Mouse (Mus musculus): ENCODE data around the gene Ncor2. TPM values are rescaled to one million over a fixed set of nuclear protein-coding genes. Genes with fewer than 3 reads are reported as not detected.

Gene Ncor2
- total RNA-seq, 2 experiments from 2014 or later = 123 to 153 TPM

DNA sequence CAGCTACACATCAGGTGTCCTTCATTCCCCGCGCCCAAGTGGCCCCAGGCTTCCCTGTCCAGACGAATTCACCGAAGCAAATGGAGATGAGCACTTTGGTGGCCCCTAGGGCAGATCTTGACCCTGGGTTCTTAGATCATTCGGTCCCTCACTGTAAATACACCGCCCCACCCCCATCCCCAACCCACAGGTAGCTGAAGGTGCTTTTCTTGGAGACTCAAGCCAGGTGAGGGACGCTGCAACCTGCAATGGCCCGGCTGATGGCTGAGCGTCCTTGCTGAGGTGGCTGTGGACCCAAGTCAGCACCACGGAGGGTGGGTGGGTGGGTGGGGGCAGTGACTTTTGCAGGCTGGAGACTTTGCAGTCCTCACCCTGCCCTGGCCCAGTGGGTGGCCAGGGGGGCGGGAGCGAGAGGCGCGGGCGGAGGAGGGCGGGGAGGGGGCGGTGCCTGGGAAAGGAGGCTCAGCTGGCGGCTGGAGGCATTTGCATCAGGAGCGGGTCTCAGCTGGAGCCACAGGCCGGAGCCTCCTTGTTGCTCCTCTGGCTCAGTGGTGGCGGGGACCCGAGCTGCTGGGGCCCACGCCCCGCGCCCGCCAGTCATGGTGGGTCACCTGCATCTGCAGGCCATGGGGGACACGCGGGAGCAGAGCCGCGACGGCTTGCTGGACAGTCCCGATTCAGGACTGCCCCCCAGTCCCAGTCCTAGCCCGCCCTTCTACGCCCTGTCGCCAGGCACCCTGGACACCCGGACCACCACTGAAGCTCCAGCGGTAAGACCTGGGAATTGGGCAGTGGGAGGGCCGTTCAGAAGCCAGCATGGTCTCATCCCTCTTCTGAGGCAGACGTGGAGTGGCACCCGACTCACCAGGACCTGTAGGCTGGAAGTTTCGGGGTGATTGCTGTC, 175.8 kb downstream of the Ncor2 start, which contains the start of gene Rflna:
TSS of gene Rflna (plus strand) at position 253 of the 904 bp plus-strand sequence.
- Histone ChIP-seq H3K27ac (no peak within 1 kb of the TSS), H3K4me3 (peak within 1 kb of the TSS; percentile 58)
- no peak for TF ChIP-seq CTCF (IDR thresholded peaks at IDR 0.05)
- intact Hi-C loops (cut with DNase I) = no loop called here
- no peak for DNase-seq

DNA sequence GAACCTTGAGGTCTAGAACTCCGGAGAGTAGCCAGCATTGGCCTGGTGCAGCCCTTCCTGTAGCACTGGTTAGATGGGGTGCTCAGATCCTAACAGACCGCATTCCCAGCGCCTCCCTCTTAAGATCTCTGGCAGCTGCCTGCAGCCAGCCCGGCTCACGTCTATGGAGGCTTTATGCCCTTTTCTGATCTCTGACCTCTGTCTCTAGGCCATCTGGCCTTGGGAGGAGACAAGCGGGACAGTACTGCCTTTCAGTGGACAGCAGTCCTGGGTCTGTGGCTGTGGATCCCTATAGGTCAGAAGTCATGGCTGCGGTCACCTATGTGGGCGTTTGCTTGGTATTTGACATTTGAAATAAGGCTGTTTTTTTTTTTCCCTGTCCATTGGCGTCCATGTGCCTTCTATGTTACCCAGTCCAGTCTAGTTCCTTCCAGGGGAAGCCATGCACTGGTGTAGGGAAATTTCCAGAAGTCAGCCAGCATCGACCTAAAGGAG, 178.2 kb downstream of the Ncor2 start:
- intact Hi-C loops (cut with DNase I) = no loop called here
- Histone ChIP-seq H3K27ac (no peak overlapping the region), H3K4me3 (no peak overlapping the region)
- DNase-seq = no peak
- TF ChIP-seq CTCF (IDR thresholded peaks at IDR 0.05) = no peak

DNA sequence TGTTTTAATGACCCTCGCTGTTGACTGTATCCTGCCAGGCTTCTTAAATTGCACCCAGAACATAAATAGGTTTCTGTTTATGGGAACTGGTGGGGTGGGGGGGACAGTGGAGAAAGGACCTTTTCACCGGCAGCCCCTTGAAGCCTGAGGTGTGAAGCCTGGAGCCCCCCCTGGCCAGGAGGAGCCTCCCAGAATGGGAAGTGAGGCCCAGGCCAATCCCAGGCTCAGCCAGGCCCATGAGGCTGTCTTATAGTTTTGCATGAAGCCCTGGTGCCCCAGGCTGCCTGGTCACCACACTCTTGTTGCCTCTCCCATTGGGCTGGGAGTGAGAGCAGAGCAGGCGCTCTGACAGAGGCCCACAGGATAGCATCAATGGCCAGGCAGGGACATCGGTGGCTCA, 181.1 kb downstream of the Ncor2 start:
- Histone ChIP-seq H3K27ac (peak overlapping the region; percentile 65), H3K4me3 (no peak overlapping the region)
- peak; percentile 56 for DNase-seq
- TF ChIP-seq CTCF (IDR thresholded peaks at IDR 0.05) = no peak
- intact Hi-C loops (cut with DNase I) = no loop called here

DNA sequence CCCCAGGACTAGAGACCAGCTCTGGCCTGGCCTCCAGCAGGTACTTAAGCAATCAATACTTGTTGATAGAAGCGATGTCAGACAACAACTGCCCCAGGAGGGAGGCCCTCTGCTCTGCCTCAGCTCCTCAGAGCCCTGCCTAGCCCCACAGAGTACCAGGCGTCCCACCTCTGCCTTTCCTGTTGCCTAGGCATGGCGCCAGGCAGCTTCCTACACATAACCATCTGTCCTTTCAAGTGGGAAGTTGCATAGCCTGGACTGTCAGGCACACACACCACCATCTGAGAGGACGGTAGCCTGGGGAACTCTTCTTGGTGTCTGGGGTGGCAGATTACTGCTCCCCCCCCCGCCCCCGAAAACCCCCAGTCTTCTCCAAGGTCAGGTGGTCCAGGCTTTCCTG, 182.2 kb downstream of the Ncor2 start:
- no peak for TF ChIP-seq CTCF (IDR thresholded peaks at IDR 0.05)
- Histone ChIP-seq H3K4me3 (no peak overlapping the region), H3K27ac (no peak overlapping the region; the same call in 1 of the 2 replicates)
- DNase-seq = no peak
- intact Hi-C loops (cut with DNase I) = no loop called here

DNA sequence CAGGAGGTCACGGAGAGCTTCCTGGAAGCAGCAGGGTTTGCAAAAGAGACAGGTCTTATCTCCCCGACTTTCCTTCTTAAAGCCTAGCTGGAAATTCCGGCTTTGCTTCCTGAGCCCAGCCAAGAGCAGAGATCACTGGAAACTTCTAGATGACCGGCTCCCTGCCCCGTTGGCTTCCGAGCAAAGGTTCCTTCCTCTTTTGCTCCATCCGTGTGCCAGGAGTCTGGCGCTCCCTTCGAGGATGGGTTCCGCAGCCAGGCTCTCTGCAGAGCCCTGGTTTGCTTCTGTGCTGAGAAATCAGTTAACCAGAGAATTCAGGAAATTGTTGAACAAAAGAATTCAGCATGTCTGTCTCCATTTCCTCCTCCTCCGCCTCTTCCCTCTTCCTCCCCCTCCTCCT, 186.1 kb downstream of the Ncor2 start:
- Histone ChIP-seq H3K27ac (peak overlapping the region; percentile 58), H3K4me3 (no peak overlapping the region)
- TF ChIP-seq CTCF (IDR thresholded peaks at IDR 0.05) = no peak
- peak; percentile 63 for DNase-seq
- intact Hi-C loops (cut with DNase I) = no loop called here

DNA sequence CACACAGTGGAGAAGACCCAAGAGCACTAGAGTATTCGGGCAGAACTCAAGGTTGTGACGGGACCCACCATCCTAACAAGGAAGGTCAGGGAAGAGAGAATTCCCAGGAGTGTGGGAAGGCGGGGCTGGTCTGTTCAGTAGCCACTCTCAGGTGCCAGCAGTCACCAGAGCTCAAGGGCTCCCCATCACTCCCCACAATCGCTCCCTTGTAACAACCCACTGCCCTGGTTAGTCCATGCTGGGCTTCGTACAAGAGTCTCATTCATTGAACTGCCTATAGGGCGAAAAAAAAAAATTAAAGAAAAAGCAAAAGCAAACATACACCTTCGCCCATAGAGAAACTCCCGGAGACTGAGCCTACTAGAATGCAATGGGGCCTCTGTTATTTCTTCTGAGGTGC, 186.7 kb downstream of the Ncor2 start:
- intact Hi-C loops (cut with DNase I) = no loop called here
- H3K4me3 ChIP-seq = no peak overlapping the region
- TF ChIP-seq CTCF (IDR thresholded peaks at IDR 0.05) = no peak
- no peak for DNase-seq
- H3K27ac ChIP-seq = peak overlapping the region; percentile 58

DNA sequence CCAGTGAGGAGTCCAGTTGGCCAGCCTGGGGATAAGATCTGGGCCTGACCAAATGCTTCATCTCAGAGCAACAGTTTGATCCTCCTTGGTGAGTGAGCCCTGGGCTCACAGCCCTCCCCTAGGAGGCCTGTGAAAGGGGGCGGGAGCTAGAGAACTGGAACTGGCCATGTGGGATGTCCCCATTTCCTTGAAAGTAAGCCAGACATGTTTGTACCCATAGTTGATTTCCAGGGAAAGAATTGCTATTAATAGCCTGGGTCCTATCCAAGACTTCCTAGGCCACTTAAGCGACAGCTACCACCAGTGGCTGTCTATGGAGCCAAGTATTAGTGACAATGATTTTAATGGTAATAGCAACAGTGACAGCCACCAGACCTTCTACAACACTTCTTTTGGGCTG, 189.3 kb downstream of the Ncor2 start:
- Histone ChIP-seq H3K4me3 (no peak overlapping the region), H3K27ac (no peak overlapping the region)
- DNase-seq = no peak
- TF ChIP-seq CTCF (IDR thresholded peaks at IDR 0.05) = no peak
- intact Hi-C loops (cut with DNase I) = no loop called here

DNA sequence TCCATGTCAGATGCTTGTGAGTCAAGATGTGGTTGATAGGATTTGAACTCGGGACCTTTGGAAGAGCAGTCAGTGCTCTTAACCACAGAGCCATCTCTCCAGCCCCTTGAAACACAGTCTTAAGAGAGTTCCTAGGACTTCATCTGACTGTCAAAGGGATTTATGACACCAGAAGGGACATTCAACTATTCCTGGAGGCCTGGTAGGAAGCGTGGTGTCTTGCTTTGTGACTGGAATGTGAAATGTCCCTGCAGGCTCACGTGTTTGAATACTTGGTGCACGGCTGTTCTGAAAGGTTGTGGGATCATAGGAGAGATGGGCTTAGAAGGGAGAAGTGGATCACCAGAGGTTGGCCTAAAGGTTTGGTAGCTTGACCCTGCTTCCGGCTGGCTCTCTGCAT, 192.4 kb downstream of the Ncor2 start:
- H3K4me3 ChIP-seq = no peak overlapping the region
- intact Hi-C loops (cut with DNase I) = no loop called here
- no peak for DNase-seq
- no peak overlapping the region for H3K27ac ChIP-seq
- no peak for TF ChIP-seq CTCF (IDR thresholded peaks at IDR 0.05)

DNA sequence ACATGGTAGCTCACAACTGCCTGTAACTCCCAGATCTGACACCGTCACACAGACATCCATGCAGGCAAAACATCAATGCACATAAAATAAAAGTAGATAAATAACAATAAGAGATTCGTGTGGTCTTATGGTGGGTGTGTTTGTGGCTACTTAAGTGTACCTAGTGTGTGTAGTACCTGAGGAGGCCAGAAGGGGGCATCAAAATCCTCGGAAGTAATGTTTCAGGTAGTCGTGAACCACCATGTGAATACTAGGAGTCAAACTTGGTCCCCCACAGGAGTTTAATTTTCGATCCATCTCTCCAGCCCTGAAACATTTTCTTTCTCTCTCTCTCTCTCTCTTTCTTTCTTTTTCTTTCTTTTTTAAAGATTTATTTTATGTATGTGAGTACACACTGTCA, 192.8 kb downstream of the Ncor2 start:
- intact Hi-C loops (cut with DNase I) = no loop called here
- Histone ChIP-seq H3K4me3 (no peak overlapping the region), H3K27ac (no peak overlapping the region)
- peak; percentile 23; the same call in 1 of the 2 replicates for TF ChIP-seq CTCF (IDR thresholded peaks at IDR 0.05)
- DNase-seq = no peak

DNA sequence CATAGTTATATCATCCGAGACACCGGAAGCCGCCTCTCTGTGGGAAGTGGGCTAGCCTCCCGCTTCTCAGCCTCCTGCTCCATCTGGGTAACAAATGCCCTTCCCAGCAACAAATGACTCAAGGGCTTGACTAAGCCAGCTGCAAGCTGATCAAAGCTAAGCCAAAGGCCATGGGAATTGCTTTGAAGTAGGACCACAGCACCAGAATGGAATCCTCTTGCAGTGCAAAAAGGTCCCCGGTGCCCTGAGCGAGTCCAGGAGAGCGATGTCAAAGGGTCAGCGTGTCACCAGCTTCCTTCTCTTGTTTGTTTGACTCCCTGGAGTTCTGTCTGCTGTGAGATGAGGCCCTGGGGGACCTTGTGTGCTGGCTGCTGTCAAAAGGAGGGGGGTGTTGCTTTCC, 209.2 kb downstream of the Ncor2 start:
- no peak overlapping the region for H3K4me3 ChIP-seq
- H3K27ac ChIP-seq = no peak overlapping the region
- intact Hi-C loops (cut with DNase I) = no loop called here
- TF ChIP-seq CTCF (IDR thresholded peaks at IDR 0.05) = no peak
- DNase-seq = no peak

Other genes starting within 250 kb of the Ncor2 start
- gene Rflna, start 176.0 kb downstream of the Ncor2 start, total RNA-seq (2021) = not detected
- gene Scarb1, start 161.9 kb upstream of the Ncor2 start, total RNA-seq (2021) = 10 to 100 TPM; 11.8 to 16.9 TPM
- not detected for gene Gm10382, start 210.1 kb upstream of the Ncor2 start, total RNA-seq (2021)
- gene Ubc, start 211.0 kb upstream of the Ncor2 start, total RNA-seq (2021) = 1,000 to 10,000 TPM; 1,479 to 2,293 TPM

Measured in gastrocnemius, adult 2 months (tissue).